Mouse (Mus musculus): Measurements from ENCODE around the gene Lrtm2. TPM values are rescaled to one million over a fixed set of nuclear protein-coding genes. Genes with fewer than 3 reads are reported as not detected.

The Lrtm2 gene
- total RNA-seq, 2 experiments from 2014 or later = 23.9 to 29.7 TPM

DNA sequence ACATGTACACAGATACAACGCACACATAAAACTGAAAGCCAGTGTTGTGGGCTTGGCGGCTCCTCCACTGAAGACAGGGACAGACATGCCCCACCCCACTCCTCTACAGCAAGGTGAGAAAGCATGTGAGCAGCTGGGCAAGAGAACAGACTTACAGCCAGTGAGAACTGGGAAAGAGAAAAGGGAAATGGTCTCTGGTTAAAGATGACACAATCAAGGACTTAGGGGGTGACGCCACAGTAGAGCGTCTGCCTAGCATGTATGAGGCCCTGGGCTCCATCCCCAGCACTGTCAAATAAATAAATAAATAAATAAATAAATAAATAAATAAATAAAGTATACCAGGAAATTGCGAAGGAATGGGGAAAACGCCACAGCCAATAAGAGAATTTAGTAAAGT is 27.2 kb downstream of the Lrtm2 start:
- no peak for DNase-seq (ENCODE audit: low spot score in 2 of 2)

DNA sequence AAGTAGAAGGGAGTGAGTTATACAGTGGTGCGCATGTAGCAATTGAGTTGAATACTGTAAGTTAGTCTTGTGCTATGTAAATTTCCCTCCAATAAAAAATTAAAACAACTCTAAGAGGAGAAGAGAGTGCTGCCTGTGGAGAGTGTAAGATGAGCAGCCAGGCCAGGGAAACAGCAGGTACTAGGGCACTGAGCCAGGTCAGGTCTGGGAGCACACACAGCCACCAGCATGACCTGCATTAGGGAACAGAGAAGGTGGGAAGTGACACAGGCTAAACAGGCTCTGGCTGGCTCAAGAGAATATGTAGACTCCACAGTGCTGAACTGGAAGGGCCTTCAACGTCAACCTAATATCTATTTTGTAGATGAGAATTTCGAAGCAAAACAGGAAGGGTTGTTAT is 29.3 kb downstream of the Lrtm2 start:
- DNase-seq (ENCODE audit: low spot score in 2 of 2) = no peak

- peak; percentile 53 to 56 for DNase-seq (ENCODE audit: low spot score in 2 of 2)
Measured at GRCm38 (mm10) chr6:119280761-119281160, 49.8 kb downstream of the Lrtm2 start.

- peak in 1 of 2 experiments; percentile 4 for DNase-seq (ENCODE audit: low spot score in 2 of 2)
Measured at GRCm38 (mm10) chr6:119276713-119277112, 53.9 kb downstream of the Lrtm2 start.

Other genes starting within 250 kb of the Lrtm2 start
- 10 to 100 TPM; 16.0 to 17.3 TPM for gene Dcp1b, start 155.5 kb downstream of the Lrtm2 start, total RNA-seq (2021)
- 10 to 100 TPM; 79.1 to 85.4 TPM for gene Cacna1c, start 134.3 kb downstream of the Lrtm2 start, total RNA-seq (2021)
- 1 to 10 TPM in 1 of 2 experiments, under 1 TPM in 1; 0.90 to 1.5 TPM for gene Cacna2d4, start 94.2 kb downstream of the Lrtm2 start, total RNA-seq (2021)
- gene Adipor2, start 86.9 kb upstream of the Lrtm2 start, total RNA-seq (2021) = 10 to 100 TPM; 41.2 to 41.6 TPM
- 10 to 100 TPM; 24.2 to 25.8 TPM for gene Fbxl14, start 148.9 kb upstream of the Lrtm2 start, total RNA-seq (2021)
- 1 to 10 TPM; 1.8 to 2.2 TPM for gene Wnt5b, start 213.6 kb upstream of the Lrtm2 start, total RNA-seq (2021)

Measured in layer of hippocampus, postnatal 14 days (tissue).